Mouse (Mus musculus) E14TG2a.4 (cell line): ENCODE measurements around the gene Nemp2.

Experiments
- CTCF ChIP-seq: conservative IDR thresholded peaks from 2 replicates; pipeline ENCODE4 v1.5.1; 2014; ENCODE audit warnings: low read length
- POU5F1 ChIP-seq: IDR thresholded peaks from 2 replicates; pipeline ENCODE4 v1.6.1; 2014; ENCODE audit warnings: low read length, borderline replicate concordance

DNA sequence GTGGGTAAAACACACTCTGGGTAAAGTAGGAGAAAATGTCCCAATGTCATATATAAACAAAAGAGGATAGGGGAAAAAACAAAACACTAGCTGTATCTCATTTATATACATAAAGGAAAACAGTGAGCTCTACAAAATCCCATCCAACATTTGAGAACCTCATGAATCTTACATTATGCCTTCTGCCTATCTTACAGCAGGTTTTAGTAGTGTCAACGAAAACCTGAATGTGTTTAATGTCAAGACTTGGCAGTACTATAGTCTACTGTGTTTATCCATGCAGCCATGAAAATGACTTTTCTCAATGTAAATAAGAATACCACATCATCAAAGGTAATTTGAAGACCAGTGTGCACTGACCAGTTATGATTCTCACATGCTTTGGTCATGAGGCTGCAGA is 39.4 kb downstream of the Nemp2 start:
- TF ChIP-seq CTCF: no peak
- no peak for TF ChIP-seq POU5F1
